Mouse (Mus musculus): ENCODE measurements around the gene Adcy3. TPM values are rescaled to one million over a fixed set of nuclear protein-coding genes. Genes with fewer than 3 reads are reported as not detected.
"Not testable (repeated sequence)": the region's sequence is repeated elsewhere in the genome, so short reads cannot be mapped to it uniquely, and the experiment has no call there.

Gene Adcy3
- polyA plus RNA-seq, 1 experiment from 2014 or later = 7.4 TPM

GRCm38 (mm10) chr12:4209196-4209595 lies 76.3 kb downstream of the Adcy3 start:
- Histone ChIP-seq H3K4me2 (replicated peaks; ENCODE audit: low read depth, low read length) (no peak overlapping the region), H3K36me3 (ENCODE audit: control insufficient read depth, insufficient read depth, low read length) (peaks cover 59% of the 10 kb centered on the region; the same call in 1 of the 2 replicates), H3K4me3 (ENCODE audit: low read length) (no peak overlapping the region), H3K27me3 (ENCODE audit: control insufficient read depth, insufficient read depth, low read length) (no peaks in the 10 kb centered on the region), H3K27ac (ENCODE audit: low read depth, low read length) (no peak overlapping the region), H3K9me3 (ENCODE audit: control insufficient read depth, low read length) (no peaks in the 10 kb centered on the region), H3K9ac (ENCODE audit: low read depth, low read length) (no peak overlapping the region), H3K4me1 (ENCODE audit: control insufficient read depth, insufficient read depth, low read length) (0 out of 2 replicates have a peak, but pooled peaks cover 6% of the 10 kb centered on the region)
- 96% methylated on average over 9 of the region's 9 CpGs for WGBS
- no peak for ATAC-seq (ENCODE audit: low FRiP score, low TSS enrichment)

DNA sequence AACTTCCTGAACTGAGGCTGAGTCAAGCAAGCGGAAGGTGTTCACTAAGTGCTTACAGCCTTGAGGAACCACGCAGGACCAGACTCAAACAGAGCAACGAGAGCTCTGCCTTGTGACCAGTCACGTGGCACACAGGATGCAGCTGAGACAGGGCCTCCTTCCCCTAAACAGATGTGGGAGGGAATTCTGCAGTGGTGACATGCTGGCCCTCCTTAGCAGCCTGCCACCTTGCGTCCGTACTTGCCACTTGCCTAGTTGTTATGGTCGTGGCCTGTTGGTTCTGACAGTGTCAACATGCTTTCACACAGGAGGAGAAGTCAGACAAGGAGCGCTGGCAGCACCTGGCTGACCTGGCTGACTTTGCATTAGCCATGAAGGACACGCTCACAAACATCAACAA lies 78.3 kb downstream of the Adcy3 start:
- H3K27me3 ChIP-seq (ENCODE audit: control insufficient read depth, insufficient read depth, low read length) = no peaks in the 10 kb centered on the region
- H3K4me3 ChIP-seq (ENCODE audit: low read length) = no peak overlapping the region
- H3K36me3 ChIP-seq (ENCODE audit: control insufficient read depth, insufficient read depth, low read length) = peaks cover 72% of the 10 kb centered on the region; the same call in 1 of the 2 replicates
- H3K27ac ChIP-seq (ENCODE audit: low read depth, low read length) = no peak overlapping the region
- H3K9ac ChIP-seq (ENCODE audit: low read depth, low read length) = no peak overlapping the region
- no peak overlapping the region for H3K4me2 ChIP-seq (replicated peaks; ENCODE audit: low read depth, low read length)
- ATAC-seq (ENCODE audit: low FRiP score, low TSS enrichment) = no peak
- H3K4me1 ChIP-seq (ENCODE audit: control insufficient read depth, insufficient read depth, low read length) = 0 out of 2 replicates have a peak, but pooled peaks cover 6% of the 10 kb centered on the region
- 66% methylated on average over 9 of the region's 9 CpGs for WGBS
- no peaks in the 10 kb centered on the region for H3K9me3 ChIP-seq (ENCODE audit: control insufficient read depth, low read length)

- Histone ChIP-seq H3K9ac (ENCODE audit: low read depth, low read length) (no peak overlapping the region), H3K4me1 (ENCODE audit: control insufficient read depth, insufficient read depth, low read length) (0 out of 2 replicates have a peak, but pooled peaks cover 6% of the 10 kb centered on the region), H3K9me3 (ENCODE audit: control insufficient read depth, low read length) (no peaks in the 10 kb centered on the region), H3K4me3 (ENCODE audit: low read length) (no peak overlapping the region), H3K27ac (ENCODE audit: low read depth, low read length) (peak overlapping the region; percentile 59), H3K36me3 (ENCODE audit: control insufficient read depth, insufficient read depth, low read length) (peaks cover 73% of the 10 kb centered on the region; the same call in 1 of the 2 replicates), H3K4me2 (replicated peaks; ENCODE audit: low read depth, low read length) (no peak overlapping the region), H3K27me3 (ENCODE audit: control insufficient read depth, insufficient read depth, low read length) (no peaks in the 10 kb centered on the region)
- 48% methylated on average over 8 of the region's 8 CpGs for WGBS
- peak; percentile 89 for ATAC-seq (ENCODE audit: low FRiP score, low TSS enrichment)
Observed at GRCm38 (mm10) chr12:4212908-4213307, 80.0 kb downstream of the Adcy3 start.

GRCm38 (mm10) chr12:4230156-4230555 lies 97.3 kb downstream of the Adcy3 start:
- H3K4me1 ChIP-seq (ENCODE audit: control insufficient read depth, insufficient read depth, low read length) = peaks cover 8% of the 10 kb centered on the region
- H3K9ac ChIP-seq (ENCODE audit: low read depth, low read length) = no peak overlapping the region
- H3K27me3 ChIP-seq (ENCODE audit: control insufficient read depth, insufficient read depth, low read length) = no peaks in the 10 kb centered on the region
- 86% methylated on average over 7 of the region's 7 CpGs for WGBS
- H3K4me2 ChIP-seq (replicated peaks; ENCODE audit: low read depth, low read length) = no peak overlapping the region
- no peak overlapping the region for H3K4me3 ChIP-seq (ENCODE audit: low read length)
- peaks cover 34% of the 10 kb centered on the region; the same call in 1 of the 2 replicates for H3K36me3 ChIP-seq (ENCODE audit: control insufficient read depth, insufficient read depth, low read length)
- no peaks in the 10 kb centered on the region for H3K9me3 ChIP-seq (ENCODE audit: control insufficient read depth, low read length)
- no peak overlapping the region for H3K27ac ChIP-seq (ENCODE audit: low read depth, low read length)
- no peak for ATAC-seq (ENCODE audit: low FRiP score, low TSS enrichment)

GRCm38 (mm10) chr12:4232777-4233176 lies 99.9 kb downstream of the Adcy3 start:
- H3K36me3 ChIP-seq (ENCODE audit: control insufficient read depth, insufficient read depth, low read length) = peaks cover 17% of the 10 kb centered on the region; the same call in 1 of the 2 replicates
- no peak overlapping the region for H3K27ac ChIP-seq (ENCODE audit: low read depth, low read length)
- H3K4me3 ChIP-seq (ENCODE audit: low read length) = peak overlapping the region; percentile 70
- H3K4me2 ChIP-seq (replicated peaks; ENCODE audit: low read depth, low read length) = peak overlapping the region; percentile 50
- ATAC-seq (ENCODE audit: low FRiP score, low TSS enrichment) = no peak
- H3K4me1 ChIP-seq (ENCODE audit: control insufficient read depth, insufficient read depth, low read length) = peaks cover 8% of the 10 kb centered on the region
- WGBS = 51% methylated on average over 4 of the region's 4 CpGs
- H3K27me3 ChIP-seq (ENCODE audit: control insufficient read depth, insufficient read depth, low read length) = no peaks in the 10 kb centered on the region
- peak overlapping the region; percentile 81; the same call in 1 of the 2 replicates for H3K9ac ChIP-seq (ENCODE audit: low read depth, low read length)
- H3K9me3 ChIP-seq (ENCODE audit: control insufficient read depth, low read length) = no peaks in the 10 kb centered on the region

DNA sequence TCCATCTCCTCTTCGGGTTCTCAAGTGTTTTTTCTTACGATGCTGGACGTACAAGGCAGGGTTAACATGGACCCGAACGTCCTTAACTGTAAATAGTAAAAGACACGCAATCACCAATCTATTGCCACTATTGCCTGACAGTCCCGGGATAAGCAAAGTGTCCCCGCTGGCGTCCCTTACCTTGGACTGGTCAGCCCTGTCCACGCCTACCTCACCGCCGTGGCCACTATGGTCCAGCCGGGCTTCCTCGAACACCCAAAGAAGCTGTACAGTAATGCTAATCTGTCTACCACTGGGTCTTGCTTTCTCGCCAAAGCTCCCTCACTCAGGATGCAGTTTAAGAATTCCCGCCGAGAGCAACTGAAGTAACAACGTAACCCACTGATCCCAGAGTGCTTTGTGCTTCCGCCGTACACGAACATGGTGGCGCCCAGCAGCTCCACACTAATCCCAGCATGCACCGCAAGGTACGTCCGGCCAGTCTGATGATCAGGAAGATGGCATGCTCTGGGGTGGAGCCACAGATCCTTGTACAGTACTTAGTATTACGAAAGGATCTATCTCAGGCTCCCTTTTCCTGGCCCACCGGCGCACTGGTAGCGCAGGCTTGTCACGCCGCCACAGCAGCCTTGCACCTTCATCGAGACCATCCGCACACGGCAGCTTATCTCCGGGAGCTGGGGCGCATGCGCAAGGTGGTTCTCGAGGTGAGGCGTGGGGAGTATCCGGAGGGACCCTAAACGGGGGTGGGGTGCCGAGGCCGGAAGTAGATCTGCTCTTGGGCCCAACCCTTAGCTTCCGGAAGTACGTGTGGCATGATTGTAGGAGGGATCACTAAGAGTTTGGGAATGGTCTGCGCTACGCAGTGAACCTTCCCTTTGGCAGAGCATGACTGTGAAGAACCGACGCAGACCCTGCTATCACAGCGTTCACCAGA lies 100.9 kb downstream of the Adcy3 start, which contains the start of the genes Ptrhd1 and Cenpo:
Gene Ptrhd1 (plus strand): TSS at position 456 of the 937 bp plus-strand sequence.
Gene Cenpo (minus strand): TSS at position 723 of the 937 bp plus-strand sequence.
- Histone ChIP-seq H3K4me3 (ENCODE audit: low read length) (peak within 1 kb of the TSS; percentile 70), H3K9ac (ENCODE audit: low read depth, low read length) (peak within 1 kb of the TSS; percentile 81), H3K27ac (ENCODE audit: low read depth, low read length) (peak within 1 kb of the TSS; percentile 96), H3K4me1 (ENCODE audit: control insufficient read depth, insufficient read depth, low read length) (peaks cover 8% of the 10 kb centered on the region), H3K9me3 (ENCODE audit: control insufficient read depth, low read length) (no peaks in the 10 kb centered on the region), H3K4me2 (replicated peaks; ENCODE audit: low read depth, low read length) (peak within 1 kb of the TSS; percentile 51), H3K27me3 (ENCODE audit: control insufficient read depth, insufficient read depth, low read length) (no peaks in the 10 kb centered on the region), H3K36me3 (ENCODE audit: control insufficient read depth, insufficient read depth, low read length) (peaks cover 16% of the 10 kb centered on the region; the same call in 1 of the 2 replicates)
- peak; percentile 99 for ATAC-seq (ENCODE audit: low FRiP score, low TSS enrichment)
- 1% methylated on average over 50 of the region's 50 CpGs for WGBS

DNA sequence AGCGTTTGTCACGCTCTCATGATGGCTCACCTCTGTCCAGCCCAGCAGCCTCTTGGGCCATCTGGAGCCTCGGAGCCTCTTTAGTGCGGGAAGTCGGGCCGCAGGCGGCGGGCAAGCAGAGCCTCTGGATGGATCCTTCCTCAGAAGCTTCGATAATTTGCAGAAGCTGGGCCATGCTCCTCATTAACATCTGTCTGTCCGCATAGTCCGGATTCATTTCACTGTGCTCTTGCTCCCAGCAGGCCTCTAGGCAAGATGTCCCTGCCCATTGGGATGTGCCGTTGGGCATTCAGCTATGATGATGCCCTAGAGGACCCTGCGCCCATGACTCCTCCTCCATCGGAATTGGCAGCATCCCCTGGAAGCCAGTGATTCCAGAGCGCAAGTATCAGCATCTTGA lies 104.6 kb downstream of the Adcy3 start:
- no peak overlapping the region for H3K4me3 ChIP-seq (ENCODE audit: low read length)
- H3K9me3 ChIP-seq (ENCODE audit: control insufficient read depth, low read length) = no peaks in the 10 kb centered on the region
- no peak for ATAC-seq (ENCODE audit: low FRiP score, low TSS enrichment)
- H3K27me3 ChIP-seq (ENCODE audit: control insufficient read depth, insufficient read depth, low read length) = no peaks in the 10 kb centered on the region
- 95% methylated on average over 15 of the region's 15 CpGs for WGBS
- H3K4me2 ChIP-seq (replicated peaks; ENCODE audit: low read depth, low read length) = no peak overlapping the region
- H3K27ac ChIP-seq (ENCODE audit: low read depth, low read length) = no peak overlapping the region
- H3K36me3 ChIP-seq (ENCODE audit: control insufficient read depth, insufficient read depth, low read length) = no peaks in the 10 kb centered on the region; the same call in 1 of the 2 replicates
- no peak overlapping the region for H3K9ac ChIP-seq (ENCODE audit: low read depth, low read length)
- H3K4me1 ChIP-seq (ENCODE audit: control insufficient read depth, insufficient read depth, low read length) = peaks cover 4% of the 10 kb centered on the region

GRCm38 (mm10) chr12:4240281-4240680 lies 107.4 kb downstream of the Adcy3 start:
- H3K4me1 ChIP-seq (ENCODE audit: control insufficient read depth, insufficient read depth, low read length); H3K27ac ChIP-seq (ENCODE audit: low read depth, low read length); H3K36me3 ChIP-seq (ENCODE audit: control insufficient read depth, insufficient read depth, low read length); H3K4me2 ChIP-seq (replicated peaks; ENCODE audit: low read depth, low read length); H3K27me3 ChIP-seq (ENCODE audit: control insufficient read depth, insufficient read depth, low read length); H3K9ac ChIP-seq (ENCODE audit: low read depth, low read length); ATAC-seq (ENCODE audit: low FRiP score, low TSS enrichment); H3K9me3 ChIP-seq (ENCODE audit: control insufficient read depth, low read length); H3K4me3 ChIP-seq (ENCODE audit: low read length): not testable (repeated sequence)
- WGBS = 46% methylated on average over 8 of the region's 8 CpGs

DNA sequence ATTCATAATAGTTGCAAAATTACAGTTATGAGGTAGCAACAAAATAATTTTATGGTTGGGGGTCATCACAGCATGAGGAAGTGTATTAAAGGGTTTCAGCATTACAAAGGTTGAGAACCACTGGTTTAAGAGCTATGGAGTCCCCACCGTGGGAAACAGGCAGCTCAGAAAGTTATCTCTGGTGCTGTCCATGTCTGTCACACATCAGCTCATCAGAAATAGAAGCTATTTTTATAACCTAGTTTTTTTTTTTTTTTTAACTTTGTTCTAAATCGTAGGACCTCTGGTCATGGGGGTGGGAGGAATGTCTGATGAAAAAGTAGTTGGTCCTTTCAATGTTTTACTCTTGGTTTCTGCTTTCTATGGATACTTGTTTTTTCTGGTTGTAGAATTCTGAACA lies 110.9 kb downstream of the Adcy3 start:
- no peak overlapping the region for H3K9ac ChIP-seq (ENCODE audit: low read depth, low read length)
- H3K4me1 ChIP-seq (ENCODE audit: control insufficient read depth, insufficient read depth, low read length) = no peaks in the 10 kb centered on the region
- H3K27me3 ChIP-seq (ENCODE audit: control insufficient read depth, insufficient read depth, low read length) = no peaks in the 10 kb centered on the region
- no peak overlapping the region for H3K4me3 ChIP-seq (ENCODE audit: low read length)
- WGBS = 90% methylated on average over 2 of the region's 2 CpGs
- no peaks in the 10 kb centered on the region for H3K36me3 ChIP-seq (ENCODE audit: control insufficient read depth, insufficient read depth, low read length)
- H3K27ac ChIP-seq (ENCODE audit: low read depth, low read length) = no peak overlapping the region
- no peak for ATAC-seq (ENCODE audit: low FRiP score, low TSS enrichment)
- no peaks in the 10 kb centered on the region for H3K9me3 ChIP-seq (ENCODE audit: control insufficient read depth, low read length)
- no peak overlapping the region for H3K4me2 ChIP-seq (replicated peaks; ENCODE audit: low read depth, low read length)

All from kidney, embryonic 14.5 days (tissue).